Mouse (Mus musculus) lung, embryonic 14.5 days (tissue): Measurements from ENCODE around the gene Sap30. TPM values are rescaled to one million over a fixed set of nuclear protein-coding genes. Genes with fewer than 3 reads are reported as not detected.
"Not testable (repeated sequence)": the region's sequence is repeated elsewhere in the genome, so short reads cannot be mapped to it uniquely, and the experiment has no call there.

Source experiments
- ATAC-seq: fragments of 200-750 bp; cut with Nextera tagmentation; 2 replicates; pipeline ENCODE4 v1.8.0; 2017; ENCODE audit warnings: mild to moderate bottlenecking, moderate TSS enrichment, moderate library complexity; ENCODE audit not compliant: insufficient read depth
- DNase-seq: peaks from one replicate; pipeline ENCODE4 v3.0.0-alpha.2; 2015
- H3K27ac ChIP-seq: fragments of 300-500 bp; sonication (generic); 2 replicates; pipeline ENCODE4 v1.5.1; 2014; ENCODE audit warnings: low read depth, mild to moderate bottlenecking, moderate library complexity
- H3K27me3 ChIP-seq: fragments of 300-500 bp; sonication (generic); 2 replicates; pipeline ENCODE4 v1.6.1; 2014; ENCODE audit warnings: low read length, control low read depth; ENCODE audit not compliant: insufficient read depth
- H3K36me3 ChIP-seq: fragments of 300-500 bp; sonication (generic); 2 replicates; pipeline ENCODE4 v1.6.1; 2014; ENCODE audit warnings: control low read depth; ENCODE audit not compliant: insufficient read depth
- H3K4me1 ChIP-seq: fragments of 300-500 bp; sonication (generic); 2 replicates; pipeline ENCODE4 v1.6.1; 2014; ENCODE audit warnings: antibody characterized with exemption, control low read depth; ENCODE audit not compliant: insufficient read depth
- H3K4me2 ChIP-seq: fragments of 300-500 bp; sonication (generic); 2 replicates; pipeline ENCODE4 v1.6.1; 2014; ENCODE audit warnings: mild to moderate bottlenecking
- H3K4me3 ChIP-seq: fragments of 300-500 bp; sonication (generic); 2 replicates; pipeline ENCODE4 v1.5.1; 2014; ENCODE audit warnings: low read depth, low read length
- H3K9ac ChIP-seq: fragments of 300-500 bp; sonication (generic); 2 replicates; pipeline ENCODE4 v1.6.1; 2014
- H3K9me3 ChIP-seq: fragments of 300-500 bp; sonication (generic); 2 replicates; pipeline ENCODE4 v1.6.1; 2016; ENCODE audit warnings: low read depth, low read length, control low read depth
- CTCF ChIP-seq: IDR thresholded peaks from 2 replicates; pipeline ENCODE4 v1.5.1; 2016; ENCODE audit warnings: antibody characterized with exemption, low read depth
- WGBS: fragments of 180-500 bp; shearing (Covaris S2); extraction: QIAGEN DNeasy Blood & Tissue Kit; methylation state at CpG from one replicate; pipeline ENCODE4 v1.1.7; 2014; 5-methylcytosine and 5-hydroxymethylcytosine counted together
- polyA plus RNA-seq: library from polyadenylated mRNA; unstranded; fragments of >200 nt; fragmentation: Nextera tagmentation; extraction: Ambion mirVana; gene quantifications from 2 replicates; pipeline ENCODE4 v1.2.1, GENCODE M21; 2014

The Sap30 gene
- polyA plus RNA-seq, 1 experiment from 2014 or later = 47.4 TPM

- TF ChIP-seq CTCF = no peak
- H3K27me3 ChIP-seq = no peaks in the 10 kb centered on the region
- H3K27ac ChIP-seq = no peak overlapping the region
Observed at GRCm38 (mm10) chr8:57528036-57528435, 40.4 kb upstream of the Sap30 start.

DNA sequence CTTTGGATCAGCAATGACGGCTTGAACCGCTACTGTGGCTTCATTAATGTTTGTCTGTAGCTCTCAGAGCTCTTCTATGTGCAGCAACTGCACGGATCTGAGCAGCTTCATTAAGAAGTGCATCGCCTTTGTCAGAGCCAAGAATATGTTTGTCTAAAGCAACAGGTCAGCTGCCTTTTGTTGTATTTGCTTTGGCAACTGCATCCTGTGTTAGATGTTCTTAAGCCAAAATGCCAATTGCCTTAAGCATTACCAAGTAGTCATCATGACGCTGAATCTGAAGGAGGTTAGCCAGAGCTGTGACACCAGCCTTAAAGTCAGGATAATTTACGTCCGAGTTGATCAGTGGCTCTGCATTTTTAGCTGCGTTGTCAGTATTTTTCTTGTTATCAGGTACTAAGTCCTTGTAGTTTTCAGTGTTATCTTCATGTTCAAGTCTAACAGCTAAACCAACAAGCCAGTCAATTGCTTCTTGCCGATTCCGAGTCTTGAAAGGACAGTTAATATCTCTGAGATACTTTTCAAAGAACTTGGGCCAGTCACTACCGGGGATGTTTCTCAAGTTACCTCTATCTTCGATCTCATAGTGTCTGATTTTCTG lies 32.6 kb upstream of the Sap30 start:
- H3K36me3 ChIP-seq = peaks cover 27% of the 10 kb centered on the region
- no peaks in the 10 kb centered on the region for H3K27me3 ChIP-seq
- WGBS = 80% methylated on average over 12 of the region's 12 CpGs
- H3K9ac ChIP-seq = no peak overlapping the region
- no peak overlapping the region for H3K4me2 ChIP-seq
- H3K4me1 ChIP-seq = no peaks in the 10 kb centered on the region
- DNase-seq (no peak), ATAC-seq (no peak)
- no peak overlapping the region for H3K4me3 ChIP-seq
- H3K27ac ChIP-seq = no peak overlapping the region
- H3K9me3 ChIP-seq = no peaks in the 10 kb centered on the region
- TF ChIP-seq CTCF = no peak

More at GRCm38 (mm10) chr8:57528036-57528435, 40.4 kb upstream of the Sap30 start:
- Histone ChIP-seq H3K4me2 (no peak overlapping the region), H3K36me3 (no peaks in the 10 kb centered on the region), H3K9ac (no peak overlapping the region), H3K4me1 (no peaks in the 10 kb centered on the region), H3K9me3 (no peaks in the 10 kb centered on the region), H3K4me3 (no peak overlapping the region)
- DNase-seq (no peak), ATAC-seq (no peak)
- 100% methylated on average over 1 of the region's 1 CpGs for WGBS

- no peak; the same call in 1 of the 2 replicates for ATAC-seq
- peaks cover 48% of the 10 kb centered on the region for H3K36me3 ChIP-seq
- H3K9ac ChIP-seq = no peak overlapping the region
- TF ChIP-seq CTCF = no peak
- no peaks in the 10 kb centered on the region for H3K4me1 ChIP-seq
- no peaks in the 10 kb centered on the region for H3K27me3 ChIP-seq
- no peaks in the 10 kb centered on the region for H3K9me3 ChIP-seq
- H3K27ac ChIP-seq = no peak overlapping the region
- no peak overlapping the region for H3K4me3 ChIP-seq
- WGBS = 80% methylated on average over 3 of the region's 3 CpGs
- H3K4me2 ChIP-seq = no peak overlapping the region
- DNase-seq = no peak
Observed at GRCm38 (mm10) chr8:57517723-57518122, 30.1 kb upstream of the Sap30 start.

- H3K36me3 ChIP-seq = peaks cover 48% of the 10 kb centered on the region
- ATAC-seq, H3K9me3 ChIP-seq, H3K4me1 ChIP-seq, H3K9ac ChIP-seq, H3K4me3 ChIP-seq, H3K27ac ChIP-seq, H3K27me3 ChIP-seq, H3K4me2 ChIP-seq: not testable (repeated sequence)
- WGBS = 88% methylated on average over 5 of the region's 5 CpGs
- DNase-seq = peak; percentile 17
Observed at GRCm38 (mm10) chr8:57516685-57517084, 29.0 kb upstream of the Sap30 start.

DNA sequence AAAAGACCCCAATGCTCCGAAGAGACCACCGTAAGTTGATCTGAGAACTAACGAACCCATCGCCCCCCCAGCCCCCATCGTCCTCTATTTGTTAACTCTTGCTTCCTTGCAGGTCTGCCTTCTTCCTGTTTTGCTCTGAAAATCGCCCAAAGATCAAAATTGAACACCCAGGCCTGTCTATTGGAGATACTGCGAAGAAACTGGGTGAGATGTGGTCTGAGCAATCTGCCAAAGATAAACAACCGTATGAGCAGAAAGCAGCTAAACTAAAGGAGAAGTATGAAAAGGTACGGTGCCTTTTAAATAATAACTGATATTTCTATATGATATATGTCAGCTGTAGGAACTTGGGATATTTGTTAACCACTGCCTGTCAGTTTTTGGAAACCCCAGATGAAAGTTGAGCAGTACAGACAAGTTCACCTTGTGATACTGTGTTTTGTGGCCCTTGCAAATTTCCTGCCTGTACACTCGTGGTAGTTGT lies 25.6 kb upstream of the Sap30 start:
- Histone ChIP-seq H3K36me3 (peaks cover 48% of the 10 kb centered on the region), H3K4me3 (peak overlapping the region; percentile 93), H3K27ac (peak overlapping the region; percentile 100; the same call in 1 of the 2 replicates), H3K9ac (peak overlapping the region; percentile 100), H3K4me2 (peak overlapping the region; percentile 68)
- H3K27me3 ChIP-seq, DNase-seq, H3K4me1 ChIP-seq, H3K9me3 ChIP-seq, ATAC-seq: not testable (repeated sequence)
- 4% methylated on average over 10 of the region's 10 CpGs for WGBS

DNA sequence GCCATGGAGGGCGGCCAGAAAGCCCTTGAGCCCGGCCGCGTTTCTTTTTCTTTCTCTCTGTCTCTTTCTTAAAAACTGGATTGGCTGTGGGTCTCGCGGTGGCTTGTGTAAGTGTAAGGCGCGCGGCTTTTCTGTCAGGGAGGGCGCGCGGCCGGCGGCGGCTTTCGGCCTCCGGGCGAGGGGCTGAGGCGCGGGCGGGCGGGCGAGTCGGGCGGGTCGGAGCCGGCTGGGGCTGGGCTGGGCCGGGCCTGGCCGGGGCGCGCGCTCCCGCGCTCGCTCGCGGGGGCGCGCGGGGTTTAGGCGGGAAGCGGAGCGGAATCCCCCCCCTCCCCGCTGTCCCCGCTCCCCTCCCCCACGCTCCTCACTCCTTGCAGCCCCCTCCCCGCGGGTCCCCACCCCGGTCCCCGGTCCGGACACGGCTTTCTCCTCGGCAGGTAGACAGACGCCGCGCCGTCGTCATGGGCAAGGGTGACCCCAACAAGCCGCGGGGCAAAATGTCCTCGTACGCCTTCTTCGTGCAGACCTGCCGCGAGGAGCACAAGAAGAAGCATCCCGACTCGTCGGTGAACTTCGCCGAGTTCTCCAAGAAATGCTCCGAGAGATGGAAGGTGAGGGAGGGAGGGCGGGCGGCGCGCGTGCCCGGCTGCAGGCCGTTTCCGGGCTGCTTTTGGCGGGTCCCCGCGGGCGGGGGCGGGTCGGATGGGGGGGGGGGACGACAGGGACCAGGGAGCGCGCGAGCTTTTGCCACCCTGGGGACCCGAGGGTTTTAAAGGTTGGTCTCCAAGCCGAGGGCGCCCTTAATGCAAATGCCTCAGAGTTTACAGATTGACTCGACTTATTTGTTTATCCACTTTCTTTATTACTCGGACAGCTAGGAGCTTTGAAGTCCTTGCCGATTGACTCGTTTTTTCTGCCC lies 24.7 kb upstream of the Sap30 start:
- Histone ChIP-seq H3K4me2 (peak overlapping the region; percentile 68), H3K27me3 (no peaks in the 10 kb centered on the region), H3K4me3 (peak overlapping the region; percentile 93), H3K9me3 (no peaks in the 10 kb centered on the region), H3K4me1 (no peaks in the 10 kb centered on the region; the same call in 1 of the 2 replicates), H3K27ac (peak overlapping the region; percentile 100), H3K36me3 (peaks cover 40% of the 10 kb centered on the region), H3K9ac (peak overlapping the region; percentile 100)
- no peak for TF ChIP-seq CTCF
- WGBS = under 1% methylated on average over 91 of the region's 96 CpGs
- peak; percentile 76 for DNase-seq
- ATAC-seq = peak; percentile 50
